Mouse (Mus musculus): ENCODE measurements at regions not wholly inside any gene's neighbourhood (a gene's known extent, or its start where the extent isn't known, plus 50 kb on each side); places are given as distances from the start of the nearest gene placed in this dataset.

DNA sequence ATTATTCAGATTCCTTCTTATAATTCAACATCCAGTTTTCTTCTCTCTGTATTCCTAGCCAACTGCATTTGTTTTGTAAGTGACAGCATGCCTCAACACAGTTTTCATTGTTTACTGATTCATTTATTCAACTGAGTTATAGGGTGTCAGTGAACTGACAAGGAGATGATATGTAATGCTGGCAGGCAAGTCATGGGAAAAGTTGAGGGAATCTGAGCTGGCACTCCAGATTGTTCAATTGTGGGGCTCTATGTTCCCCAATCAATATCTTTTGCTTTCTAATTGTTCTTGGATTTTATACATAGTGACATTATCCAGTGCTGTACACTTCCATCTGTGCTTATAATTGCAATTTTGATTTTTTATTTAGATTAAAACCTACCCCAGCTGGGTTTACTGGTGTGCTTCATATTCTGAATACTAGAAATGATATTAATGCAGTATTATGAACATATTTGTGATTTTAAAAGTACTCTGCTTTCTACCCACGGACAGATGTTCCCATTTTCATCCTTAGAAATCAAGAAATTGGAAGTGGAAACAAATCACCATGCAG, 1015.5 kb downstream of the D3Ertd751e start:
- TF ChIP-seq CTCF (IDR thresholded peaks at IDR 0.05; ENCODE audit: low read depth) (no peak), EP300 (IDR thresholded peaks at IDR 0.05; ENCODE audit: low read depth) (no peak)

Measured in liver, postnatal 0 days (tissue).